Mouse (Mus musculus): ENCODE results near the gene Hvcn1.

- TF ChIP-seq POLR2A (IDR thresholded peaks at IDR 0.05; ENCODE audit: borderline replicate concordance, low read depth, low read length), result no peak
- TF ChIP-seq CTCF (IDR thresholded peaks at IDR 0.05; ENCODE audit: low read depth, low read length), result no peak
Observed at GRCm38 (mm10) chr5:122228271-122228765, 21.7 kb downstream of the Hvcn1 start.
